Mouse (Mus musculus) hindbrain, embryonic 12.5 days (tissue): ENCODE measurements around the gene Glod5. TPM values are rescaled to one million over a fixed set of nuclear protein-coding genes. Genes with fewer than 3 reads are reported as not detected.

ENCODE experiments used
- ATAC-seq: fragments of 200-750 bp; cut with Nextera tagmentation; 2 replicates; pipeline ENCODE4 v1.8.0; 2017; ENCODE audit warnings: moderate TSS enrichment; ENCODE audit not compliant: low FRiP score
- H3K27ac ChIP-seq: fragments of 300-500 bp; sonication (generic); 2 replicates; pipeline ENCODE4 v1.5.1; 2016; ENCODE audit warnings: mild to moderate bottlenecking
- H3K27me3 ChIP-seq: fragments of 300-500 bp; sonication (generic); 2 replicates; pipeline ENCODE4 v1.6.1; 2016; ENCODE audit warnings: mild to moderate bottlenecking
- H3K36me3 ChIP-seq: fragments of 300-500 bp; sonication (generic); 2 replicates; pipeline ENCODE4 v1.6.1; 2016; ENCODE audit warnings: mild to moderate bottlenecking
- H3K4me1 ChIP-seq: fragments of 300-500 bp; sonication (generic); 2 replicates; pipeline ENCODE4 v1.6.1; 2016
- H3K4me2 ChIP-seq: fragments of 300-500 bp; sonication (generic); replicated peaks from 2 replicates; pipeline ENCODE4 v1.6.1; 2016; ENCODE audit warnings: mild to moderate bottlenecking
- H3K4me3 ChIP-seq: fragments of 300-500 bp; sonication (generic); 2 replicates; pipeline ENCODE4 v1.5.1; 2016; ENCODE audit warnings: mild to moderate bottlenecking
- H3K9ac ChIP-seq: fragments of 300-500 bp; sonication (generic); 2 replicates; pipeline ENCODE4 v1.6.1; 2016; ENCODE audit warnings: mild to moderate bottlenecking, moderate library complexity
- H3K9me3 ChIP-seq: fragments of 300-500 bp; sonication (generic); replicated peaks from 2 replicates; pipeline ENCODE4 v1.6.1; 2016; ENCODE audit warnings: mild to moderate bottlenecking
- WGBS: fragments of 180-500 bp; shearing (Covaris S2); methylation state at CpG from one replicate; pipeline ENCODE4 v1.1.7; 2016; 5-methylcytosine and 5-hydroxymethylcytosine counted together
- polyA plus RNA-seq: library from polyadenylated mRNA; unstranded; fragments of >200 nt; fragmentation: Nextera tagmentation; extraction: Ambion mirVana; gene quantifications from 2 replicates; pipeline ENCODE4 v1.2.1, GENCODE M21; 2016

Gene Glod5
- polyA plus RNA-seq, 1 experiment from 2014 or later, result not detected

- ATAC-seq, result no peak
- H3K9me3 ChIP-seq, result peaks cover 2% of the 10 kb centered on the region; the same call in 1 of the 2 replicates
- H3K36me3 ChIP-seq, result no peaks in the 10 kb centered on the region
- H3K4me3 ChIP-seq, result no peak overlapping the region
- no peak overlapping the region for H3K9ac ChIP-seq
- H3K4me2 ChIP-seq, result no peak overlapping the region
- WGBS, result 80% methylated on average over 7 of the region's 7 CpGs
- no peaks in the 10 kb centered on the region for H3K4me1 ChIP-seq
- no peaks in the 10 kb centered on the region for H3K27me3 ChIP-seq
- H3K27ac ChIP-seq, result no peak overlapping the region
Measured at GRCm38 (mm10) chrX:7963829-7964626, 54.3 kb downstream of the Glod5 start.

- Histone ChIP-seq H3K4me3 (no peak overlapping the region), H3K27ac (no peak overlapping the region), H3K27me3 (no peaks in the 10 kb centered on the region), H3K9ac (no peak overlapping the region), H3K4me2 (no peak overlapping the region), H3K9me3 (0 out of 2 replicates have a peak, but pooled peaks cover 2% of the 10 kb centered on the region), H3K4me1 (no peaks in the 10 kb centered on the region), H3K36me3 (no peaks in the 10 kb centered on the region)
- 86% methylated on average over 9 of the region's 9 CpGs for WGBS
- no peak for ATAC-seq
Measured at GRCm38 (mm10) chrX:7958868-7959267, 59.4 kb downstream of the Glod5 start.

Other genes starting within 250 kb of the Glod5 start
- gene Gripap1, start 228.7 kb downstream of the Glod5 start, polyA plus RNA-seq, result 72.5 and 79.2 TPM in 2 replicates
- gene Kcnd1, start 196.2 kb downstream of the Glod5 start, polyA plus RNA-seq, result 1.1 and 2.0 TPM in 2 replicates
- 60.8 and 72.2 TPM in 2 replicates for gene Otud5, start 177.1 kb downstream of the Glod5 start, polyA plus RNA-seq
- 9.5 and 10.0 TPM in 2 replicates for gene Pim2, start 140.2 kb downstream of the Glod5 start, polyA plus RNA-seq
- gene Slc35a2, start 134.5 kb downstream of the Glod5 start, polyA plus RNA-seq, result 35.1 and 40.1 TPM in 2 replicates
- gene Pqbp1, start 119.2 kb downstream of the Glod5 start, polyA plus RNA-seq, result 172 and 178 TPM in 2 replicates
- 138 and 144 TPM in 2 replicates for gene Timm17b, start 119.1 kb downstream of the Glod5 start, polyA plus RNA-seq
- gene Gm10491, start 110.7 kb downstream of the Glod5 start, polyA plus RNA-seq, result not detected in 2 replicates
- not detected in 2 replicates for gene Gm10490, start 109.0 kb downstream of the Glod5 start, polyA plus RNA-seq
- gene Pcsk1n, start 98.7 kb downstream of the Glod5 start, polyA plus RNA-seq, result 102 and 111 TPM in 2 replicates
- gene Eras, start 89.9 kb downstream of the Glod5 start, polyA plus RNA-seq, result not detected in 2 replicates
- 68.2 and 68.5 TPM in 2 replicates for gene Hdac6, start 70.6 kb downstream of the Glod5 start, polyA plus RNA-seq
- 0.98 and 1.5 TPM in 2 replicates for gene Gata1, start 40.4 kb downstream of the Glod5 start, polyA plus RNA-seq
- gene Suv39h1, start 56.3 kb upstream of the Glod5 start, polyA plus RNA-seq, result 58.6 and 60.2 TPM in 2 replicates
- 0.21 TPM in 1 of 2 replicates, not detected in the other for gene Was, start 72.0 kb upstream of the Glod5 start, polyA plus RNA-seq
- 40.5 and 42.6 TPM in 2 replicates for gene Wdr13, start 114.4 kb upstream of the Glod5 start, polyA plus RNA-seq
- gene Rbm3, start 127.4 kb upstream of the Glod5 start, polyA plus RNA-seq, result 401 and 433 TPM in 2 replicates
- gene Tbc1d25, start 157.7 kb upstream of the Glod5 start, polyA plus RNA-seq, result 16.4 and 16.7 TPM in 2 replicates
- gene Ebp, start 175.0 kb upstream of the Glod5 start, polyA plus RNA-seq, result 30.7 and 32.3 TPM in 2 replicates
- gene Porcn, start 188.0 kb upstream of the Glod5 start, polyA plus RNA-seq, result 28.2 and 31.7 TPM in 2 replicates
- 43.1 and 43.5 TPM in 2 replicates for gene Ftsj1, start 233.9 kb upstream of the Glod5 start, polyA plus RNA-seq